Comparison of ENCODE assay signal across 23 mouse cellular contexts in genomic region chr10:117430224-117430884, GRCm38 (mm10). TPM values are rescaled to one million over a fixed set of nuclear protein-coding genes. Genes with fewer than 3 reads are reported as not detected.
DNase-seq lines count a peak whose midpoint lies in the region; ATAC-seq lines count a peak whose summit lies in the region.
"Had no signal": no experiment of that assay in that cellular context is flagged by ENCODE, and none has a peak within 500 bp of the region (broad histone marks: within the 10 kb centered on the region; RNA-seq: fewer than 3 reads in every experiment).

No protein-coding gene starts in this region.

- no peak overlapping the region for H3K27ac ChIP-seq in heart, embryonic 11.5 days (ENCODE audit: low read depth, low read length)

- ATAC-seq in heart, embryonic 11.5 days (replicated peaks; ENCODE audit: insufficient number of reproducible peaks, low FRiP score, low TSS enrichment): no peak
- ATAC-seq: activated CD4-positive, CD25-positive, alpha-beta regulatory T cell, adult 4 months; CD4-positive, CD25-positive, alpha-beta regulatory T cell, adult 4 months; Patski had no signal

- no peak overlapping the region for H3K4me3 ChIP-seq in heart, embryonic 11.5 days (ENCODE audit: low read depth, low read length)

- H3K36me3 ChIP-seq in heart, embryonic 11.5 days (ENCODE audit: control insufficient read depth, insufficient read depth, low read length): no peaks in the 10 kb centered on the region
- H3K36me3 ChIP-seq: G1E had no signal

- WGBS in heart, embryonic 11.5 days (ENCODE audit: insufficient replicate concordance): 73% methylated on average over 5 of the region's 5 CpGs

- no peak overlapping the region for H3K9ac ChIP-seq in heart, embryonic 11.5 days (ENCODE audit: low read depth, low read length)

- no peaks in the 10 kb centered on the region; the same call in 1 of the 2 replicates for H3K27me3 ChIP-seq in heart, embryonic 11.5 days (ENCODE audit: control insufficient read depth, insufficient read depth, low read length)
- H3K27me3 ChIP-seq: CH12.LX had no signal

- H3K4me2 ChIP-seq in heart, embryonic 11.5 days: no peak overlapping the region

- H3K4me1 ChIP-seq in heart, embryonic 11.5 days (ENCODE audit: control insufficient read depth, insufficient read depth, low read length): peaks cover 4% of the 10 kb centered on the region; the same call in 1 of the 2 replicates

- peak; percentile 11 for DNase-seq in heart, adult 11 months
- DNase-seq in heart, postnatal 4 days: no peak
- DNase-seq in 3T3-L1 (ENCODE audit: low read depth, low spot score) (peak; percentile 92), adipocyte (ENCODE audit: low spot score) (peak; percentile 93)
- no peak for DNase-seq in neural tube, embryonic 10.5 days (ENCODE audit: extremely low spot score, low spot score)
- DNase-seq: adrenal gland, adult 2 months; adrenal gland, adult 8-10 months; adrenal gland, postnatal 10 days; adrenal gland, postnatal 14 days; adrenal gland, postnatal 25 days; adrenal gland, postnatal 36 days; B cell, adult 2 months; cerebellum, adult 11 months; cerebellum, adult 11-12 months; cerebellum, adult 18-20 months; cerebellum, adult 2 months; cerebellum, adult 8-10 months had no signal

- no peaks in the 10 kb centered on the region for H3K9me3 ChIP-seq in heart, embryonic 11.5 days (replicated peaks; ENCODE audit: control insufficient read depth, low read length)
- H3K9me3 ChIP-seq: G1E had no signal

RNA-seq across cellular contexts. Expression of gene Cpsf6, which starts 50.5 kb away (rescaled TPM):
- total RNA-seq in heart, postnatal 4 days (2021): 10 to 100 TPM; 76.1 to 80.0 TPM
- 97.9 and 117 TPM in 2 replicates for polyA plus RNA-seq in heart, embryonic 11.5 days (2014; fragmentation: Nextera tagmentation; extraction: Ambion mirVana)

Comparison
In these comparisons a context has a peak if more than half of its experiments do, and no peak if none do; other contexts are left out.
1. DNase-seq: peak in heart, adult 11 months (single experiment), 3T3-L1 (single experiment) and adipocyte (single experiment); none in heart, postnatal 4 days (single experiment) and neural tube, embryonic 10.5 days (single experiment).